Mouse (Mus musculus) heart, postnatal 0 days (tissue): ENCODE results near the gene Cacng5. TPM values are rescaled to one million over a fixed set of nuclear protein-coding genes. Genes with fewer than 3 reads are reported as not detected.

Experiments
- ATAC-seq: fragments of 200-750 bp; cut with Nextera tagmentation; 2 replicates; pipeline ENCODE4 v1.8.0; 2017; ENCODE audit warnings: low read depth, moderate number of reproducible peaks, moderate library complexity; ENCODE audit not compliant: insufficient read depth
- DNase-seq: peaks from one replicate; pipeline ENCODE4 v3.0.0-alpha.2; 2016; ENCODE audit warnings: low spot score
- H3K27ac ChIP-seq: fragments of 300-500 bp; sonication (generic); 2 replicates; pipeline ENCODE4 v1.5.1; 2014; ENCODE audit warnings: low read depth, mild to moderate bottlenecking
- H3K27me3 ChIP-seq: fragments of 300-500 bp; sonication (generic); 2 replicates; pipeline ENCODE4 v1.6.1; 2014; ENCODE audit warnings: low read length, mixed read lengths; ENCODE audit not compliant: control insufficient read depth, insufficient read depth
- H3K36me3 ChIP-seq: fragments of 300-500 bp; sonication (generic); replicated peaks from 2 replicates; pipeline ENCODE4 v1.6.1; 2014; ENCODE audit warnings: low read length, mixed read lengths; ENCODE audit not compliant: control insufficient read depth, insufficient read depth
- H3K4me1 ChIP-seq: fragments of 300-500 bp; sonication (generic); 2 replicates; pipeline ENCODE4 v1.6.1; 2014; ENCODE audit warnings: antibody characterized with exemption; ENCODE audit not compliant: control insufficient read depth, insufficient read depth
- H3K4me2 ChIP-seq: fragments of 300-500 bp; sonication (generic); 2 replicates; pipeline ENCODE4 v1.6.1; 2014; ENCODE audit warnings: low read depth, mild to moderate bottlenecking, low read length, moderate library complexity
- H3K4me3 ChIP-seq: fragments of 300-500 bp; sonication (generic); 2 replicates; pipeline ENCODE4 v1.5.1; 2014; ENCODE audit warnings: low read depth, low read length
- H3K9ac ChIP-seq: fragments of 300-500 bp; sonication (generic); replicated peaks from 2 replicates; pipeline ENCODE4 v1.6.1; 2014; ENCODE audit warnings: low read depth, low read length, mixed read lengths
- H3K9me3 ChIP-seq: fragments of 300-500 bp; sonication (generic); replicated peaks from 2 replicates; pipeline ENCODE4 v1.6.1; 2016; ENCODE audit warnings: low read length; ENCODE audit not compliant: control insufficient read depth
- CTCF ChIP-seq: IDR thresholded peaks from 2 replicates; pipeline ENCODE4 v1.5.1; 2016; ENCODE audit warnings: antibody characterized with exemption, control low read depth, low read depth
- EP300 ChIP-seq: IDR thresholded peaks from 2 replicates; pipeline ENCODE4 v1.6.1; 2016; ENCODE audit warnings: antibody characterized with exemption, low read depth
- WGBS: fragments of 180-500 bp; shearing (Covaris S2); extraction: QIAGEN DNeasy Blood & Tissue Kit; methylation state at CpG from one replicate; pipeline ENCODE4 v1.1.7; 2014; 5-methylcytosine and 5-hydroxymethylcytosine counted together
- polyA plus RNA-seq: library from polyadenylated mRNA; unstranded; fragments of >200 nt; fragmentation: Nextera tagmentation; extraction: Ambion mirVana; gene quantifications from 2 replicates; pipeline ENCODE4 v1.2.1, GENCODE M21; 2015
- total RNA-seq: library from RNA; depleted of rRNA; stranded (reverse); fragments of >200 nt; gene quantifications from 2 replicates; pipeline ENCODE4 v1.2.3, GENCODE M21; 2014; ENCODE audit warnings: low replicate concordance

Cacng5 gene
- total and polyA plus RNA-seq, 2 experiments from 2014 or later: not detected

GRCm38 (mm10) chr11:107861738-107862137 is 53.1 kb downstream of the Cacng5 start:
- TF ChIP-seq EP300: no peak
- TF ChIP-seq CTCF: no peak
- Histone ChIP-seq H3K27me3 (no peaks in the 10 kb centered on the region), H3K4me2 (no peak overlapping the region), H3K9ac (no peak overlapping the region), H3K9me3 (no peaks in the 10 kb centered on the region), H3K4me1 (no peaks in the 10 kb centered on the region), H3K36me3 (no peaks in the 10 kb centered on the region), H3K4me3 (no peak overlapping the region), H3K27ac (no peak overlapping the region)
- 70% methylated on average over 5 of the region's 5 CpGs for WGBS
- DNase-seq: no peak
- ATAC-seq: no peak

- TF ChIP-seq EP300: no peak
- TF ChIP-seq CTCF: no peak
- no peak overlapping the region for H3K4me2 ChIP-seq
- H3K36me3 ChIP-seq: no peaks in the 10 kb centered on the region
- ATAC-seq (no peak), DNase-seq (no peak)
- no peaks in the 10 kb centered on the region for H3K4me1 ChIP-seq
- no peak overlapping the region for H3K4me3 ChIP-seq
- 96% methylated on average over 4 of the region's 4 CpGs for WGBS
- no peaks in the 10 kb centered on the region for H3K27me3 ChIP-seq
- H3K9ac ChIP-seq: no peak overlapping the region
- no peak overlapping the region for H3K27ac ChIP-seq
- H3K9me3 ChIP-seq: no peaks in the 10 kb centered on the region
These were observed 55.0 kb downstream of the Cacng5 start for GRCm38 (mm10) chr11:107859871-107860270.

GRCm38 (mm10) chr11:107859288-107859687 is 55.6 kb downstream of the Cacng5 start:
- Histone ChIP-seq H3K36me3 (no peaks in the 10 kb centered on the region), H3K9me3 (no peaks in the 10 kb centered on the region), H3K9ac (no peak overlapping the region), H3K27me3 (no peaks in the 10 kb centered on the region), H3K4me2 (no peak overlapping the region), H3K4me3 (no peak overlapping the region), H3K27ac (no peak overlapping the region), H3K4me1 (no peaks in the 10 kb centered on the region)
- TF ChIP-seq CTCF (peak; percentile 83), EP300 (no peak)
- ATAC-seq: no peak
- DNase-seq: peak; percentile 60
- WGBS: 11% methylated on average over 7 of the region's 7 CpGs

- Histone ChIP-seq H3K4me2 (no peak overlapping the region), H3K9ac (no peak overlapping the region), H3K36me3 (no peaks in the 10 kb centered on the region), H3K4me1 (no peaks in the 10 kb centered on the region), H3K27ac (no peak overlapping the region), H3K27me3 (no peaks in the 10 kb centered on the region), H3K9me3 (no peaks in the 10 kb centered on the region), H3K4me3 (no peak overlapping the region)
- 10% methylated on average over 1 of the region's 1 CpGs for WGBS
- ATAC-seq (no peak), DNase-seq (peak; percentile 8)
- TF ChIP-seq EP300 (no peak), CTCF (peak; percentile 56)
These were observed 61.8 kb downstream of the Cacng5 start for GRCm38 (mm10) chr11:107853088-107853487.

GRCm38 (mm10) chr11:107849621-107850020 is 65.2 kb downstream of the Cacng5 start:
- DNase-seq (no peak), ATAC-seq (0 out of 2 replicates have a peak, but pooled peaks have one; percentile 11)
- H3K36me3 ChIP-seq: no peaks in the 10 kb centered on the region
- no peaks in the 10 kb centered on the region for H3K4me1 ChIP-seq
- 42% methylated on average over 10 of the region's 10 CpGs for WGBS
- H3K27ac ChIP-seq: no peak overlapping the region
- H3K4me3 ChIP-seq: no peak overlapping the region
- no peak overlapping the region for H3K4me2 ChIP-seq
- H3K9ac ChIP-seq: no peak overlapping the region
- TF ChIP-seq CTCF: no peak
- TF ChIP-seq EP300: no peak
- no peaks in the 10 kb centered on the region for H3K9me3 ChIP-seq
- H3K27me3 ChIP-seq: no peaks in the 10 kb centered on the region

- Histone ChIP-seq H3K4me3 (no peak overlapping the region), H3K4me2 (no peak overlapping the region), H3K4me1 (no peaks in the 10 kb centered on the region), H3K27me3 (no peaks in the 10 kb centered on the region), H3K9ac (no peak overlapping the region), H3K9me3 (no peaks in the 10 kb centered on the region), H3K36me3 (no peaks in the 10 kb centered on the region), H3K27ac (no peak overlapping the region)
- no peak for ATAC-seq
- WGBS: 78% methylated on average over 1 of the region's 1 CpGs
- TF ChIP-seq CTCF (no peak), EP300 (no peak)
- no peak for DNase-seq
These were observed 70.7 kb downstream of the Cacng5 start for GRCm38 (mm10) chr11:107844175-107844574.
